Mouse (Mus musculus) heart, embryonic 13.5 days (tissue): Measurements from ENCODE around the gene Sos1. TPM values are rescaled to one million over a fixed set of nuclear protein-coding genes. Genes with fewer than 3 reads are reported as not detected.

Source experiments
- ATAC-seq: fragments of 200-750 bp; cut with Nextera tagmentation; 2 replicates; pipeline ENCODE4 v1.8.0; 2017; ENCODE audit warnings: moderate TSS enrichment; ENCODE audit not compliant: insufficient number of reproducible peaks, low FRiP score, low TSS enrichment; ENCODE audit errors: extremely low read depth
- H3K27ac ChIP-seq: fragments of 300-500 bp; sonication (generic); replicated peaks from 2 replicates; pipeline ENCODE4 v1.5.1; 2015; ENCODE audit warnings: moderate library complexity, mild to moderate bottlenecking, inconsistent platforms
- H3K27me3 ChIP-seq: fragments of 300-500 bp; sonication (generic); replicated peaks from 2 replicates; pipeline ENCODE4 v1.6.1; 2015; ENCODE audit warnings: mild to moderate bottlenecking, inconsistent platforms
- H3K36me3 ChIP-seq: fragments of 300-500 bp; sonication (generic); 2 replicates; pipeline ENCODE4 v1.6.1; 2015; ENCODE audit warnings: mild to moderate bottlenecking, inconsistent platforms
- H3K4me1 ChIP-seq: fragments of 300-500 bp; sonication (generic); 2 replicates; pipeline ENCODE4 v1.6.1; 2015; ENCODE audit warnings: inconsistent platforms
- H3K4me2 ChIP-seq: fragments of 300-500 bp; sonication (generic); 2 replicates; pipeline ENCODE4 v1.6.1; 2015; ENCODE audit warnings: inconsistent platforms, mild to moderate bottlenecking, moderate library complexity
- H3K4me3 ChIP-seq: fragments of 300-500 bp; sonication (generic); 2 replicates; pipeline ENCODE4 v1.5.1; 2015; ENCODE audit warnings: moderate library complexity, mild to moderate bottlenecking, inconsistent platforms
- H3K9ac ChIP-seq: fragments of 300-500 bp; sonication (generic); 2 replicates; pipeline ENCODE4 v1.6.1; 2015; ENCODE audit warnings: inconsistent platforms, mild to moderate bottlenecking, moderate library complexity
- H3K9me3 ChIP-seq: fragments of 300-500 bp; sonication (generic); 2 replicates; pipeline ENCODE4 v1.6.1; 2016; ENCODE audit warnings: inconsistent platforms
- WGBS: fragments of 180-500 bp; shearing (Covaris S2); methylation state at CpG from one replicate; pipeline ENCODE4 v1.1.7; 2015; ENCODE audit warnings: mixed read lengths; 5-methylcytosine and 5-hydroxymethylcytosine counted together
- polyA plus RNA-seq: library from polyadenylated mRNA; unstranded; fragments of >200 nt; fragmentation: Nextera tagmentation; extraction: Ambion mirVana; gene quantifications from 2 replicates; pipeline ENCODE4 v1.2.1, GENCODE M21; 2015

Sos1 gene
- polyA plus RNA-seq, 1 experiment from 2014 or later, result 2.2 TPM

GRCm38 (mm10) chr17:80360245-80360644 lies 120.0 kb downstream of the Sos1 start:
- no peaks in the 10 kb centered on the region for H3K9me3 ChIP-seq
- no peak overlapping the region for H3K27ac ChIP-seq
- ATAC-seq, result no peak
- no peak overlapping the region for H3K4me2 ChIP-seq
- H3K4me3 ChIP-seq, result no peak overlapping the region
- 74% methylated on average over 8 of the region's 8 CpGs for WGBS
- no peak overlapping the region for H3K9ac ChIP-seq
- no peaks in the 10 kb centered on the region for H3K27me3 ChIP-seq
- H3K4me1 ChIP-seq, result no peaks in the 10 kb centered on the region
- no peaks in the 10 kb centered on the region for H3K36me3 ChIP-seq

- H3K4me2 ChIP-seq, result no peak overlapping the region
- WGBS, result 53% methylated on average over 6 of the region's 6 CpGs
- no peaks in the 10 kb centered on the region; the same call in 1 of the 2 replicates for H3K4me1 ChIP-seq
- H3K27me3 ChIP-seq, result no peaks in the 10 kb centered on the region
- H3K4me3 ChIP-seq, result no peak overlapping the region
- H3K9ac ChIP-seq, result no peak overlapping the region
- no peaks in the 10 kb centered on the region for H3K36me3 ChIP-seq
- H3K27ac ChIP-seq, result no peak overlapping the region
- no peak for ATAC-seq
- no peaks in the 10 kb centered on the region for H3K9me3 ChIP-seq
Observed at GRCm38 (mm10) chr17:80347234-80347633, 133.0 kb downstream of the Sos1 start.

- 70% methylated on average over 11 of the region's 11 CpGs for WGBS
Observed at GRCm38 (mm10) chr17:80346591-80347125, 133.6 kb downstream of the Sos1 start.

GRCm38 (mm10) chr17:80345277-80345676 lies 135.0 kb downstream of the Sos1 start:
- H3K27ac ChIP-seq, result no peak overlapping the region
- WGBS, result 72% methylated on average over 4 of the region's 4 CpGs
- ATAC-seq, result no peak
- H3K9ac ChIP-seq, result no peak overlapping the region
- no peaks in the 10 kb centered on the region for H3K9me3 ChIP-seq
- H3K4me3 ChIP-seq, result no peak overlapping the region
- H3K4me2 ChIP-seq, result no peak overlapping the region
- H3K27me3 ChIP-seq, result no peaks in the 10 kb centered on the region
- no peaks in the 10 kb centered on the region for H3K36me3 ChIP-seq
- no peaks in the 10 kb centered on the region; the same call in 1 of the 2 replicates for H3K4me1 ChIP-seq

More at GRCm38 (mm10) chr17:80346591-80347125, 133.6 kb downstream of the Sos1 start:
- Histone ChIP-seq H3K4me2 (no peak overlapping the region), H3K27ac (no peak overlapping the region), H3K9ac (no peak overlapping the region), H3K4me1 (no peaks in the 10 kb centered on the region; the same call in 1 of the 2 replicates), H3K27me3 (no peaks in the 10 kb centered on the region), H3K9me3 (no peaks in the 10 kb centered on the region), H3K36me3 (no peaks in the 10 kb centered on the region), H3K4me3 (no peak overlapping the region)
- no peak for ATAC-seq

Other genes starting within 250 kb of the Sos1 start
- gene Morn2, start 190.2 kb downstream of the Sos1 start, polyA plus RNA-seq, result 21.8 and 23.9 TPM in 2 replicates
- 8.2 and 8.5 TPM in 2 replicates for gene Dhx57, start 190.0 kb downstream of the Sos1 start, polyA plus RNA-seq
- 0.51 and 0.52 TPM in 2 replicates for gene Arhgef33, start 173.0 kb downstream of the Sos1 start, polyA plus RNA-seq
- 1.5 and 2.1 TPM in 2 replicates for gene Gm10190, start 106.9 kb downstream of the Sos1 start, polyA plus RNA-seq
- 0.14 TPM in 1 of 2 replicates, not detected in the other for gene Cdkl4, start 97.4 kb upstream of the Sos1 start, polyA plus RNA-seq
- gene Map4k3, start 248.0 kb upstream of the Sos1 start, polyA plus RNA-seq, result 15.1 and 17.0 TPM in 2 replicates